Mouse (Mus musculus): ENCODE results near the gene Hist1h2an. TPM values are rescaled to one million over a fixed set of nuclear protein-coding genes. Genes with fewer than 3 reads are reported as not detected.
A peak's percentile ranks its signal among the peaks of the same experiment; 100 is the strongest.

The Hist1h2an gene
- total RNA-seq, 2 experiments from 2014 or later: 69.2 to 73.2 TPM

GRCm38 (mm10) chr13:21783255-21783617 is 3.8 kb downstream of the Hist1h2an start, which contains the start of gene Hist1h3i:
Hist1h3i (minus strand) TSS chr13:21783370.
- DNase-seq: peak; percentile 63

GRCm38 (mm10) chr13:21782361-21783254 is 4.4 kb downstream of the Hist1h2an start:
- peak; percentile 15 for DNase-seq

GRCm38 (mm10) chr13:21781639-21782038 is 5.4 kb downstream of the Hist1h2an start:
- no peak for DNase-seq

- no peak for DNase-seq
Observed at GRCm38 (mm10) chr13:21781021-21781555, 5.9 kb downstream of the Hist1h2an start.

GRCm38 (mm10) chr13:21779767-21780731 is 7.0 kb downstream of the Hist1h2an start, which contains the start of gene Hist1h1b:
Hist1h1b (minus strand) TSS chr13:21780625.
- DNase-seq: peak; percentile 81

- DNase-seq: peak; percentile 71
Observed at GRCm38 (mm10) chr13:21778814-21779766, 7.9 kb downstream of the Hist1h2an start.

GRCm38 (mm10) chr13:21755707-21756106 is 31.3 kb downstream of the Hist1h2an start:
- no peak for DNase-seq

GRCm38 (mm10) chr13:21754294-21755001 is 32.6 kb downstream of the Hist1h2an start:
- peak; percentile 65 for DNase-seq

- peak; percentile 80 for DNase-seq
Observed at GRCm38 (mm10) chr13:21753524-21754285, 33.3 kb downstream of the Hist1h2an start, which contains the start of the genes Hist1h2ak and Hist1h2bn. Hist1h2ak (minus strand) TSS chr13:21753827. Hist1h2bn (plus strand) TSS chr13:21754123.

GRCm38 (mm10) chr13:21753051-21753523 is 33.9 kb downstream of the Hist1h2an start:
- DNase-seq: no peak

- DNase-seq: no peak
Observed at GRCm38 (mm10) chr13:21752356-21752755, 34.7 kb downstream of the Hist1h2an start.

- no peak for DNase-seq
Observed at GRCm38 (mm10) chr13:21751827-21752226, 35.2 kb downstream of the Hist1h2an start.

GRCm38 (mm10) chr13:21751417-21751816 is 35.6 kb downstream of the Hist1h2an start:
- no peak for DNase-seq

- peak; percentile 94 for DNase-seq
Observed at GRCm38 (mm10) chr13:21750159-21751017, 36.6 kb downstream of the Hist1h2an start, which contains the start of gene Hist1h4k. Hist1h4k (minus strand) TSS chr13:21750505.

GRCm38 (mm10) chr13:21749387-21750158 is 37.4 kb downstream of the Hist1h2an start:
- no peak for DNase-seq

- no peak for DNase-seq
Observed at GRCm38 (mm10) chr13:21745006-21745405, 42.0 kb downstream of the Hist1h2an start.
